Mouse (Mus musculus): ENCODE measurements at regions not wholly inside any gene's neighbourhood (a gene's known extent, or its start where the extent isn't known, plus 50 kb on each side); places are given as distances from the start of the nearest gene placed in this dataset.
A peak's percentile ranks its signal among the peaks of the same experiment; 100 is the strongest.
"Not testable (repeated sequence)": the region's sequence is repeated elsewhere in the genome, so short reads cannot be mapped to it uniquely, and the experiment has no call there.

- Histone ChIP-seq H3K4me3 (no peak overlapping the region), H3K27ac (no peak overlapping the region)
- TF ChIP-seq CTCF (IDR thresholded peaks at IDR 0.05): no peak
- intact Hi-C loops (cut with DNase I): no loop called here
- DNase-seq (ENCODE audit: extremely low spot score in 1 of 2, low spot score in 2 of 2): no peak
Measured at GRCm38 (mm10) chr11:13605152-13605697, 993.9 kb upstream of the Pom121l12 start.

GRCm38 (mm10) chr11:13584726-13585125 lies 1014.4 kb upstream of the Pom121l12 start:
- Histone ChIP-seq H3K27ac (peak overlapping the region; percentile 51; the same call in 1 of the 2 replicates), H3K4me3 (no peak overlapping the region)
- intact Hi-C loops (cut with DNase I): no loop called here
- no peak for TF ChIP-seq CTCF (IDR thresholded peaks at IDR 0.05)
- DNase-seq (ENCODE audit: extremely low spot score in 1 of 2, low spot score in 2 of 2): no peak

- no peak for DNase-seq (ENCODE audit: extremely low spot score in 1 of 2, low spot score in 2 of 2)
- intact Hi-C loops (cut with DNase I): no loop called here
Measured at GRCm38 (mm10) chr11:13555267-13555666, 1043.8 kb upstream of the Pom121l12 start.

GRCm38 (mm10) chr11:13519618-13520017 lies 1054.9 kb upstream of the Cobl start:
- DNase-seq (ENCODE audit: extremely low spot score in 1 of 2, low spot score in 2 of 2); intact Hi-C loops (cut with DNase I); H3K4me3 ChIP-seq; H3K27ac ChIP-seq: not testable (repeated sequence)

More at GRCm38 (mm10) chr11:13555267-13555666, 1043.8 kb upstream of the Pom121l12 start:
- Histone ChIP-seq H3K27ac (no peak overlapping the region), H3K4me3 (no peak overlapping the region)
- no peak for TF ChIP-seq CTCF (IDR thresholded peaks at IDR 0.05)

DNA sequence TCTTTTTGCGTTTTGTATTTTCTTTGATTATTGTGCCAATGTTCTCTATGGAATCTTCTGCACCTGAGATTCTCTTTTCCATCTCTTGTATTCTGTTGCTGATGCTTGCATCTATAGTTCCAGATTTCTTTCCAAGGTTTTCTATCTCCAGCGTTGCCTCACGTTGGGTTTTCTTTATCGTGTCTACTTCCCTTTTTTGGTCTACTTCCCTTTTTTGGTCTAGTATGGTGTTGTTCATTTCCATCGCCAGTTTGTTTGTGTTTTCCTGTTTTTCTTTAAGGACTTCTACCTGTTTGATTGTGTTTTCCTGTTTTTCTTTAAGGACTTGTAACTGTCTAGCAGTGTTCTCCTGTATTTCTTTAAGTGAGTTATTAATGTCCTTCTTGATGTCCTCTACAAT lies 1046.2 kb upstream of the Cobl start:
- H3K4me3 ChIP-seq; H3K27ac ChIP-seq; intact Hi-C loops (cut with DNase I); DNase-seq (ENCODE audit: extremely low spot score in 1 of 2, low spot score in 2 of 2): not testable (repeated sequence)

- no peak for TF ChIP-seq CTCF (IDR thresholded peaks at IDR 0.05)
- DNase-seq (ENCODE audit: extremely low spot score in 1 of 2, low spot score in 2 of 2): no peak
- Histone ChIP-seq H3K27ac (no peak overlapping the region), H3K4me3 (no peak overlapping the region)
- intact Hi-C loops (cut with DNase I): no loop called here
Measured at GRCm38 (mm10) chr11:13485971-13486370, 1021.2 kb upstream of the Cobl start.

DNA sequence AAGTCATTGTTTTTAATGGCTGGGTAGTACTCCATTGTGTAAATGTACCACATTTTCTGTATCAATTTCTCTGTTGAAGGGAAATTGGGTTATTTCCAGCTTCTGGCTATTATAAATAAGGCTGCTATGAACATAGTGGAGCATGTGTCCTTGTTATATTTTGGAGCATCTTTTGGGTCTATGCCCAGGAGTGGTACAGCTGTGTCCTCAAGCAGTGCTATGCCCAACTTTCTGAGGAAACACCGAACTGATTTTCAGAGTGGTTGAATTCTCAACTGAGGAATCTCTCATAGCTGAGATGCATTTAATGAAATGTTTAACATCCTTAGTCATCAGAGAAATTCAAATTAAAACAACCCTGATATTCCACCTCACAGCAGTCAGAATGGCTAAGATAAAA lies 986.8 kb upstream of the Cobl start:
- H3K4me3 ChIP-seq; intact Hi-C loops (cut with DNase I); DNase-seq (ENCODE audit: extremely low spot score in 1 of 2, low spot score in 2 of 2); H3K27ac ChIP-seq: not testable (repeated sequence)

GRCm38 (mm10) chr11:13436433-13436832 lies 971.7 kb upstream of the Cobl start:
- intact Hi-C loops (cut with DNase I): no loop called here
- no peak for TF ChIP-seq CTCF (IDR thresholded peaks at IDR 0.05)
- no peak overlapping the region for H3K27ac ChIP-seq
- no peak overlapping the region for H3K4me3 ChIP-seq
- DNase-seq (ENCODE audit: extremely low spot score in 1 of 2, low spot score in 2 of 2): no peak

- DNase-seq (ENCODE audit: extremely low spot score in 1 of 2, low spot score in 2 of 2); H3K4me3 ChIP-seq; intact Hi-C loops (cut with DNase I); H3K27ac ChIP-seq: not testable (repeated sequence)
Measured at GRCm38 (mm10) chr11:13417881-13418280, 953.1 kb upstream of the Cobl start.
